Comparison of ENCODE assay signal across 8 mouse cellular contexts in genomic region chr1:185454955-185455701, GRCm38 (mm10). TPM values are rescaled to one million over a fixed set of nuclear protein-coding genes. Genes with fewer than 3 reads are reported as not detected.
DNase-seq lines count a peak whose midpoint lies in the region; ATAC-seq and TF ChIP-seq lines count a peak whose summit lies in the region.

No protein-coding gene starts in this region.

- H3K4me3 ChIP-seq in layer of hippocampus, adult 2 months = peak overlapping the region; percentile 77
- H3K4me3 ChIP-seq in stomach, embryonic 14.5 days (ENCODE audit: low read depth, low read length) = peak overlapping the region; percentile 46

- H3K27ac ChIP-seq in layer of hippocampus, adult 2 months = peak overlapping the region; percentile 90
- no peak overlapping the region for H3K27ac ChIP-seq in stomach, embryonic 14.5 days (ENCODE audit: low read length)

- no peak for TF ChIP-seq CTCF in layer of hippocampus, adult 2 months (conservative IDR thresholded peaks at IDR 0.05)

- peaks cover 25% of the 10 kb centered on the region for H3K27me3 ChIP-seq in stomach, embryonic 14.5 days (ENCODE audit: control insufficient read depth, insufficient read depth, low read length)

- peak; percentile 31 for DNase-seq in adrenal gland, postnatal 10 days
- DNase-seq in adrenal gland, postnatal 25 days = no peak
- DNase-seq in urinary bladder, adult 2 months (ENCODE audit: low spot score) = peak; percentile 21
- DNase-seq in urinary bladder, postnatal 10 days (ENCODE audit: low spot score) = no peak
- DNase-seq in layer of hippocampus, adult 2 months (ENCODE audit: low spot score in 2 of 2) = peak in 1 of 2 experiments; percentile 33

- WGBS in stomach, embryonic 14.5 days = under 1% methylated on average over 64 of the region's 71 CpGs

- H3K4me1 ChIP-seq in stomach, embryonic 14.5 days (ENCODE audit: control insufficient read depth, insufficient read depth, low read length) = peaks cover 4% of the 10 kb centered on the region; the same call in 1 of the 2 replicates

- H3K9ac ChIP-seq in stomach, embryonic 14.5 days (replicated peaks; ENCODE audit: low read depth, low read length) = no peak overlapping the region

- ATAC-seq in frontal cortex, adult (ENCODE audit: low TSS enrichment) = peak; percentile 77
- ATAC-seq in megakaryocyte progenitor cell, adult 5-6 weeks (replicated peaks; ENCODE audit: poor library complexity) = peak; percentile 5; the same call in 1 of the 2 replicates
- ATAC-seq in stomach, embryonic 14.5 days (ENCODE audit: insufficient number of reproducible peaks, insufficient read depth, low FRiP score, low read depth) = peak; percentile 60; the same call in 1 of the 2 replicates

- H3K4me2 ChIP-seq in stomach, embryonic 14.5 days (replicated peaks; ENCODE audit: low read depth, low read length) = peak overlapping the region; percentile 84

- no peaks in the 10 kb centered on the region for H3K9me3 ChIP-seq in stomach, embryonic 14.5 days (ENCODE audit: control insufficient read depth, low read depth, low read length)

- H3K36me3 ChIP-seq in stomach, embryonic 14.5 days (ENCODE audit: control insufficient read depth, insufficient read depth, low read length) = no peaks in the 10 kb centered on the region

RNA-seq across cellular contexts. Expression of gene Slc30a10, which starts 0.5 kb away (rescaled TPM):
- 1 to 10 TPM; 1.1 to 2.4 TPM for total RNA-seq in adrenal gland, postnatal 10 days (2021)
- not detected in 2 replicates for total RNA-seq in adrenal gland, postnatal 25 days (2021)
- 0.01 TPM in 1 of 2 replicates, not detected in the other for polyA plus RNA-seq in urinary bladder, adult 2 months (2012; rRNA removed)
- 1 to 10 TPM; 8.5 to 9.0 TPM for total RNA-seq in layer of hippocampus, adult 2 months (2021)
- 0.05 and 0.07 TPM in 2 replicates for total RNA-seq in megakaryocyte progenitor cell, adult 5-6 weeks (2015)
- 0.07 and 0.08 TPM in 2 replicates for total RNA-seq in megakaryocyte progenitor cell, adult 5-6 weeks (2017)
- polyA plus RNA-seq in stomach, embryonic 14.5 days (2014; fragmentation: Nextera tagmentation; extraction: Ambion mirVana) = 0.20 and 0.35 TPM in 2 replicates

Comparison
In these comparisons a context has a peak if more than half of its experiments do, and no peak if none do; other contexts are left out.
1. DNase-seq: peak in adrenal gland, postnatal 10 days (single experiment) and urinary bladder, adult 2 months (single experiment); none in adrenal gland, postnatal 25 days (single experiment) and urinary bladder, postnatal 10 days (single experiment).
2. ATAC-seq: peak in every context shown above with its lines; median percentile 77 in frontal cortex, adult; 60 in stomach, embryonic 14.5 days; 5 in megakaryocyte progenitor cell, adult 5-6 weeks.